Mouse (Mus musculus) C2C12 (cell line): ENCODE results near the gene Arhgef2.

Source experiments
- CTCF ChIP-seq: IDR thresholded peaks from one replicate; pipeline ENCODE4 v1.5.1; 2011; ENCODE audit not compliant: control insufficient read depth, insufficient read depth, insufficient read length
- MAX ChIP-seq: IDR thresholded peaks from one replicate; pipeline ENCODE4 v1.6.1; 2011; ENCODE audit warnings: mild to moderate bottlenecking, control low read depth
- MYOG ChIP-seq: IDR thresholded peaks from one replicate; pipeline ENCODE4 v1.6.1; 2011; ENCODE audit not compliant: control insufficient read depth, insufficient read length; ENCODE audit errors: extremely low read depth
- USF1 ChIP-seq: IDR thresholded peaks from one replicate; pipeline ENCODE4 v1.6.1; 2011; ENCODE audit warnings: low read depth, mild to moderate bottlenecking, control low read depth, moderate library complexity

DNA sequence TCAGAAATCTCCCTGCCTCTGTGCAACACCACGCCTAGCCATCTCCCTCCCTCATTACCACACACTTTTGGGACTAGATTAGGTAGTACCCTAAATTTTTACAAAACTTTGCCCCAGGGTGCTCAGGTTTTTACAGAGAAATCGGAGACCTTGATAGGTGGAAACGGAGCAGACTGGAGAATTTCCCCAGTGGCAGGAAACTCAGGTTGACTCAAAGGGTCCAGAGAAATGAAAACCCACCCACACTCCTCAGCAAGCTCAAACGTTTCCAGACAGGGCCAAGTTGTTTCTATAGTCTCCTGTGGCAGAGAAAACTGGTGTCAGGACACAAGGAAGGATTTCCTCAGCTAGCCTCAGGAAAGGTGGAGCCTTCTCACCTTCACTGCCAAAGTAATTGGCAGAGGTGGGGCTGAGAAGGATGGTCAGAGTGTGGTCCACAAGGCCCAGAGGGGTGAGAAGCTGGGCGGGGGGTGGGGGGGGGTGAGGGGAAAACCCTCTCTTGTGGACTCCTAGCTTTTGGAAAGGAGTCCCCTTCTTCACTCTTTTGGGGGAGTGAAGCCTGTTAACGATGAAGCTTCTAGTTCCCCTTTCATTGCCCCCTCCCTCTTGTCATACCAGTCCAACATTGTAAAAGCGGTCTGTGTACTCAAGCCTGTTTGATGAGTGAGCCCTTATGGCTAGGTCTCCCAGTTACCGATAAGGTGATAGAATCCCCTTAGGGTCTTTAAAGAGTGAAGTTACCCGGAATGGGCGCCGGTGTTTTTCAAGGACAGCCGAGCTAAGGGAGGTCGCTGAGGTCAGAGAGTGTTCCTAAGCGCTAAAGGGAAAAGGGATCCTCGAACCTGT lies 14.6 kb downstream of the Arhgef2 start:
- TF ChIP-seq CTCF: no peak
- no peak for TF ChIP-seq MAX
- TF ChIP-seq USF1: no peak
- no peak for TF ChIP-seq MYOG
